Mouse (Mus musculus) right cerebral cortex, postnatal 14 days (tissue): ENCODE measurements around the gene Olfr1024.

Experiments
- DNase-seq: peaks from one replicate; pipeline ENCODE4 v3.0.0; 2022

The Olfr1024 gene

GRCm38 (mm10) chr2:85904952-85905351, at the start of gene Olfr1024:
Gene Olfr1024 (minus strand): TSS chr2:85905052.
- DNase-seq, result no peak

DNA sequence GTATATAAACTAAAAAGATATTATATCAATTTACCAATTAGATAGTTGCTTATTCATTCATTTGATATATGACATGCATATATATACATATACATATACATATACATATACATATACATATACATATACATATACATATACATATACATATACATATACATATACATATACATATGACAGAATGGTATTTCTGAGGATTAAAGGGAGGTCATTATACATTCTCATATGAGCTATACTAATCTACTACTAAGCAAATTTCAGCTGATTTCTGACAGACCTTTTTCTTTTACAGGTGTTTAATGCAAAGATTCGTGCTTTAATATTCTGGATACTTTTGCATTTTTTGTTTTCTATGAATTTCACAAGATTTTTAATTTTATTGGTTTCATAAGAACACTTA, 45.3 kb upstream of the Olfr1024 start, which contains the start of gene Olfr1028:
Olfr1028 (plus strand) TSS at position 301 of the 400 bp plus-strand sequence.
- no peak for DNase-seq

GRCm38 (mm10) chr2:85921258-85921657, 16.4 kb upstream of the Olfr1024 start, which contains the start of gene Olfr1026:
Gene Olfr1026 (plus strand): TSS chr2:85921558.
- DNase-seq, result no peak

DNA sequence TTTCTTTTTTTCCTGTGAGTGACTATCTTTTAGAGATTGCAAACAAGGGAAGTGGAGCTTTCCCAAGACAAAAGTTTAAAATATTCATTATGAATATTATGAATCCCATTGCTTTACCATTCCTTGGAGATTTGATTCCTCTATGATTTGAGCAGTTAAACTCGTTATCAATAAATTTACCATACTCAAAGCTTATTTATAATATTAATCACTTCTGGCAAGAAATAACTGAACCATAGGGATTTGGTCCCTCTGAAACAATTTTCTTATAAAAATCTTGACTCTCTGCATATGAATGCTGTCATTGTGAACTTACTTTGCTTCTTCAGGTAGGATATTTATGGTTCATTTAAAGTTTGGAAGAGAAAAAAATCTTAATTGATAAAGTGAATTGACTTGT, 10.0 kb upstream of the Olfr1024 start, which contains the start of gene Olfr1025-ps1:
Olfr1025-ps1 (plus strand) TSS at position 301 of the 400 bp plus-strand sequence.
- DNase-seq, result no peak

DNA sequence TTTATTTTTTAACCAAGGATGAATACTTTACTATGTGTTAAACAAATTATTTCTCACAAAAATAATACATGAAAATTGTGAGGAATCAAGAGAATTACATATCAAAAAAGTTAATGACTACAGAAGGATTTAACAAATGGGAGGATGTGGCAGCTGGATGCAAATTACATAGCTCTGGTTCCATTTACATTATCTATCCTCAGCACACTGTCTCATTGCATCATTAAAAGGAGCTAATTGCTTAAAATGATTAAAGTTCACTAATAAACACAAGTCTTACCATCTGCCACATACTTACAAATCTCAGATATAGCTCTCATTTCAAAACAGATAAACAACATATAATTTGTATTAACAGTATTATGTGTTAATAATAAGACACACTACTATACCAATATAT, 8.3 kb upstream of the Olfr1024 start:
- no peak for DNase-seq

DNA sequence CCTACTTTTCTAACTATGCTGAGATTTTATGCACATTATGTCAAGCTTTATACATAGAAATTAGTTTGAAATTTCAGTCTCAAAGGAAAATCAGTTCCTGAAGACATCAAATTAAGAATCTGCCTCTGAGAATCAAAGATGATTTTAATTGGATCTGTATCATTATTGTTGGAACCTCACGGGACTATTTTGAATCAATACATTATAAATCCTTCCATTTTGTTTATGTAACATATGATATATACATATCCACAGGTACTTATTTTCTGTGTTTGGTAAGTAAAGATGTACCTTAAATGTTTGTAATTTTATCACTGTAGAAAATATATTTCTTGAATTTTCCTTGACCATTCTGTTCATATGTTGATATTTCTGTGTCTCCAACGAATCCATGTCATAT, 19.5 kb downstream of the Olfr1024 start, which contains the start of gene Olfr1023:
Olfr1023 (plus strand) TSS at position 301 of the 400 bp plus-strand sequence.
- no peak for DNase-seq

DNA sequence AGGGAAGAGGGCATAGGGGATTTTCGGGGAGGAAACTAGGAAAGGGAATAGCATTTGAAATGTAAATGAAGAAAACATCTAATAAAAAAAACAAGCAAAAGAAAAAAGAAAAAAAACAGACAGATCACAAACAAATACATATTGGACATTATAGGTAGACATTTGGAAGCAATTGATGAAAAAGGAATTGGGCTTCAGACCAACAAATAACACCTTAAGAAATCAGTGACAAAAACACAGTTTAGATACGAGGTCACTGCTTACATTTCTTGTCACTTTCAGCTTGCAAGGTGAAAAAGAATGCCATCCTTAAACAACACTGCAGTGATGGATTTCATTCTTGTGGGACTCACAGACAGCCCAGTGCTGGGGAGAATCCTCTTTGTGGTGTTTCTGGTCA, 36.6 kb downstream of the Olfr1024 start, which contains the start of gene Olfr1022:
Olfr1022 (plus strand) TSS at position 301 of the 400 bp plus-strand sequence.
- no peak for DNase-seq
